Mouse (Mus musculus) heart, embryonic 14.5 days (tissue): ENCODE data around the gene Pakap. TPM values are rescaled to one million over a fixed set of nuclear protein-coding genes. Genes with fewer than 3 reads are reported as not detected.

Experiments
- ATAC-seq: fragments of 200-750 bp; cut with Nextera tagmentation; 2 replicates; pipeline ENCODE4 v1.8.0; 2017; ENCODE audit warnings: low read depth, moderate TSS enrichment; ENCODE audit not compliant: insufficient number of reproducible peaks, insufficient read depth, low FRiP score
- H3K27ac ChIP-seq, 2 experiments: fragments of 200-500 bp in 1 of 2; fragments of 300-500 bp in 1 of 2; sonication (generic) in 1 of 2; replicated peaks in 1 of 2; 2 replicates each; pipeline ENCODE4 v1.5.1; 2012 to 2014; ENCODE audit warnings: low read depth in 2 of 2, low read length in 2 of 2, control low read depth in 1 of 2, mild to moderate bottlenecking in 1 of 2, mixed read lengths in 1 of 2; ENCODE audit not compliant: control insufficient read depth in 1 of 2, insufficient read depth in 1 of 2
- H3K27me3 ChIP-seq: fragments of 300-500 bp; sonication (generic); 2 replicates; pipeline ENCODE4 v1.6.1; 2014; ENCODE audit warnings: mild to moderate bottlenecking, low read length, control low read depth; ENCODE audit not compliant: control insufficient read depth, insufficient read depth
- H3K36me3 ChIP-seq: fragments of 300-500 bp; sonication (generic); 2 replicates; pipeline ENCODE4 v1.6.1; 2014; ENCODE audit warnings: mild to moderate bottlenecking, control low read depth, low read length, mixed read lengths; ENCODE audit not compliant: control insufficient read depth, insufficient read depth
- H3K4me1 ChIP-seq, 2 experiments: fragments of 200-500 bp in 1 of 2; fragments of 300-500 bp in 1 of 2; sonication (generic) in 1 of 2; 2 replicates each; pipeline ENCODE4 v1.6.1; 2012 to 2014; ENCODE audit warnings: low read length in 2 of 2, control low read depth in 1 of 2, mixed read lengths in 1 of 2; ENCODE audit not compliant: control insufficient read depth in 2 of 2, insufficient read depth in 2 of 2
- H3K4me2 ChIP-seq: fragments of 300-500 bp; sonication (generic); 2 replicates; pipeline ENCODE4 v1.6.1; 2014; ENCODE audit warnings: mild to moderate bottlenecking, low read length
- H3K4me3 ChIP-seq, 2 experiments: fragments of 200-500 bp in 1 of 2; fragments of 300-500 bp in 1 of 2; sonication (generic) in 1 of 2; 2 replicates each; pipeline ENCODE4 v1.5.1; 2012 to 2014; ENCODE audit warnings: low read length in 2 of 2, mild to moderate bottlenecking in 2 of 2, control low read depth in 1 of 2, low read depth in 1 of 2, moderate library complexity in 1 of 2; ENCODE audit not compliant: control insufficient read depth in 1 of 2, insufficient read depth in 1 of 2
- H3K9ac ChIP-seq: fragments of 300-500 bp; sonication (generic); 2 replicates; pipeline ENCODE4 v1.6.1; 2014; ENCODE audit warnings: mild to moderate bottlenecking, low read length
- H3K9me3 ChIP-seq: fragments of 300-500 bp; sonication (generic); 2 replicates; pipeline ENCODE4 v1.6.1; 2016; ENCODE audit warnings: low read length, control low read depth; ENCODE audit not compliant: control insufficient read depth
- WGBS: fragments of 180-500 bp; shearing (Covaris S2); extraction: QIAGEN DNeasy Blood & Tissue Kit; methylation state at CpG from one replicate; pipeline ENCODE4 v1.1.7; 2014; 5-methylcytosine and 5-hydroxymethylcytosine counted together
- polyA plus RNA-seq: library from polyadenylated mRNA; unstranded; fragments of >200 nt; fragmentation: Nextera tagmentation; extraction: Ambion mirVana; gene quantifications from 2 replicates; pipeline ENCODE4 v1.2.1, GENCODE M21; 2014

The Pakap gene
- polyA plus RNA-seq, 1 experiment from 2014 or later: 59.6 TPM

DNA sequence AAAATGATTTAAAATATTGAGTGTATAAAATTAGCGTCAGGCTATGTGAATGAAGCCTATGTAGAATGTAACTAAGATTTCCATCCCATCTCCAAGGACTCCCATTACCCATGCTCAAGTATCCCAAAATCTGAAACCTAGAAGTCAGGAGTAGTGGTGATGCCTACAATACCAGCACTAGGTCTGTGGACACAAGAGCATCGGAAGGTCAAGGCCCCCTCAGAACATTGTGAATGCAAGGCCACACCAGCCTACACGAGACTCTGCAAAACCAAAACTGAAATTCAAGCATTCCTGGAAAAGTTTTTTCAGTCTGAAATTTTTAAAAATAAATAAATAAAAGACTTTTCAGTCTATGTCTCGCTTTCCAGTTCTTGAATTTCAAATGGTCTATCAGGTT, 104.6 kb downstream of the Pakap start:
- ATAC-seq: no peak
- Histone ChIP-seq H3K9me3 (no peaks in the 10 kb centered on the region), H3K4me2 (no peak overlapping the region), H3K9ac (no peak overlapping the region), H3K27ac (no peak overlapping the region), H3K4me1 (peaks cover 39 to 72% of the 10 kb centered on the region in 2 experiments), H3K27me3 (no peaks in the 10 kb centered on the region), H3K36me3 (peaks cover 7% of the 10 kb centered on the region; the same call in 1 of the 2 replicates), H3K4me3 (no peak overlapping the region)
- 79% methylated on average over 4 of the region's 4 CpGs for WGBS

- Histone ChIP-seq H3K9ac (peak overlapping the region; percentile 49; the same call in 1 of the 2 replicates), H3K4me3 (no peak overlapping the region), H3K27ac (peak overlapping the region; percentile 29 to 84), H3K27me3 (no peaks in the 10 kb centered on the region), H3K36me3 (peaks cover 11% of the 10 kb centered on the region), H3K9me3 (no peaks in the 10 kb centered on the region), H3K4me2 (peak overlapping the region; percentile 37), H3K4me1 (peaks cover 39 to 72% of the 10 kb centered on the region in 2 experiments)
- ATAC-seq: no peak
- WGBS: 19% methylated on average over 12 of the region's 12 CpGs
Observed at GRCm38 (mm10) chr4:57672996-57673906, 105.3 kb downstream of the Pakap start.

DNA sequence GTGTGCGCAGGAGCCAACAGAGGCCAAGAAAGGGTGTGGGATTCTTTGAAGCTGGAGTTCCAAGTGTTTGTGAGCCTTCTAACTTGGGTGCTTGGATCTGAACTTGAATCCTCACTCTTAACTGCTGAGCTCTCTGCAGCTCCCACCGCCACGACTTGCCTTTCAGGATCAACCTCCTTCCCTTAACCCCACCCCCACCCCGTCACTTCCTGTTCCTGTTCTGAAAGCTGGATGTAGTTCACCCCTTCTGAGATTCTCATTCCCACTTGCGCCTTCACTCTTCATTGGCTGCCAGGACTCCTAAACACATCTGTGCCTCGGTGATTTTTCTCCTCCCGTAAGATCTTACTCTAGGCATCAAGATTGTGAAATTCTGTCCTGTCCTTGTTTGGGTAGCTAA, 106.4 kb downstream of the Pakap start:
- H3K4me1 ChIP-seq: peaks cover 34 to 69% of the 10 kb centered on the region in 2 experiments
- no peak overlapping the region for H3K4me2 ChIP-seq
- no peak overlapping the region for H3K4me3 ChIP-seq
- no peaks in the 10 kb centered on the region for H3K27me3 ChIP-seq
- 68% methylated on average over 7 of the region's 7 CpGs for WGBS
- no peaks in the 10 kb centered on the region for H3K9me3 ChIP-seq
- no peak overlapping the region; the same call in 1 of the 2 replicates for H3K9ac ChIP-seq
- H3K27ac ChIP-seq: peak overlapping the region; percentile 73 to 84
- peaks cover 22% of the 10 kb centered on the region for H3K36me3 ChIP-seq
- no peak for ATAC-seq

GRCm38 (mm10) chr4:57675387-57675786, 107.4 kb downstream of the Pakap start:
- H3K4me2 ChIP-seq: peak overlapping the region; percentile 49
- peaks cover 26 to 58% of the 10 kb centered on the region in 2 experiments for H3K4me1 ChIP-seq
- peak; percentile 67 for ATAC-seq
- no peaks in the 10 kb centered on the region for H3K27me3 ChIP-seq
- 0 out of 4 replicates have a peak overlapping the region, but pooled peaks of 1 of the 2 experiments have one; percentile 9 for H3K4me3 ChIP-seq
- no peaks in the 10 kb centered on the region for H3K9me3 ChIP-seq
- peak overlapping the region; percentile 73 to 84 for H3K27ac ChIP-seq
- WGBS: 5% methylated on average over 13 of the region's 13 CpGs
- peak overlapping the region; percentile 26; the same call in 1 of the 2 replicates for H3K9ac ChIP-seq
- H3K36me3 ChIP-seq: peaks cover 28% of the 10 kb centered on the region

DNA sequence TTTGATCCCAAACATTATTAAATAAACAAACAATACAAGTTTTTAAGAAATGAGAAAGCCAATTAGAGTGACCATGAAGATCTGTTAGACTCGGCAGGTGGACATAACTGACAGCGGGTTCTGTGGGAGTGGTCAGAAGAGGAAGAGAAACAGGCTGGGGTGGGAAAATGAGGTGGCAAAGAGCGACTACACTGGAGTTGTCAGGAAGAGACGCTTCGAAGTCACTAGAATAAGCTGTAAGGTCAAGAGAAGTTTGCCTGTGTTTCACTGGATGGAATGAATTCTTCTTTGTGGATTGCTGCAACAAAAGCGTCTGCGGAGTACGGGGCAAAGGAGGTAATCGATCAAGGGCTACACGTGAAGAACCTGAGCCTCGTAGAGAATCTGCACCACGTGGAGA, 109.9 kb downstream of the Pakap start:
- peaks cover 29 to 53% of the 10 kb centered on the region in 2 experiments for H3K4me1 ChIP-seq
- 80% methylated on average over 12 of the region's 12 CpGs for WGBS
- no peak for ATAC-seq
- no peak overlapping the region for H3K4me3 ChIP-seq
- no peak overlapping the region for H3K4me2 ChIP-seq
- no peaks in the 10 kb centered on the region for H3K27me3 ChIP-seq
- H3K9me3 ChIP-seq: no peaks in the 10 kb centered on the region
- peaks cover 34% of the 10 kb centered on the region for H3K36me3 ChIP-seq
- no peak overlapping the region for H3K9ac ChIP-seq
- no peak overlapping the region for H3K27ac ChIP-seq

DNA sequence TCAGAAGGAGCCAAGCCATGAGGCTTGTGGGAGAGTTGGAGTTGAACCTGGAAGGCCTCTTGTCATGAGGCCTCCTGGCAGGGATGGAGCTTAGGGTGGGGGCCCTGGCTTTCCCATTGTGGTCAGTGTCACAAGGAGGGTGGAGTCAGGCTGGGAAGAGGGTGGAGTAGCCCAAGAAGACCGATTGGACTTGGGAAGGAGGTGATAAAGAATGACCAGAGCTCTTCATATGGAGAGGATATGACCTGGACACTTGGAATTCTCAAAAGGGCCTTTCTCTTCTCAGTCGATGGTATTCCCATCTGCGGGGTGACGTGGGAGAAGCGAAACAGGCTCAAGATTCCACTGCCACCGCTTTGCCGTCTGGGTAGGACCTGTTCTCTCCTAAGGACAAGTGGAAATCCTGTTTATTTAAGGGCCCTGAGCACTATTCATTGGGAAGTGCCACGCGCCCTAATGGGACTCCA, 111.0 kb downstream of the Pakap start:
- H3K27me3 ChIP-seq: no peaks in the 10 kb centered on the region
- no peak overlapping the region for H3K27ac ChIP-seq
- ATAC-seq: no peak
- no peak overlapping the region for H3K4me3 ChIP-seq
- H3K9me3 ChIP-seq: no peaks in the 10 kb centered on the region
- H3K9ac ChIP-seq: no peak overlapping the region
- H3K4me1 ChIP-seq: peaks cover 28 to 54% of the 10 kb centered on the region in 2 experiments
- WGBS: 66% methylated on average over 9 of the region's 9 CpGs
- peaks cover 34% of the 10 kb centered on the region for H3K36me3 ChIP-seq
- no peak overlapping the region for H3K4me2 ChIP-seq

DNA sequence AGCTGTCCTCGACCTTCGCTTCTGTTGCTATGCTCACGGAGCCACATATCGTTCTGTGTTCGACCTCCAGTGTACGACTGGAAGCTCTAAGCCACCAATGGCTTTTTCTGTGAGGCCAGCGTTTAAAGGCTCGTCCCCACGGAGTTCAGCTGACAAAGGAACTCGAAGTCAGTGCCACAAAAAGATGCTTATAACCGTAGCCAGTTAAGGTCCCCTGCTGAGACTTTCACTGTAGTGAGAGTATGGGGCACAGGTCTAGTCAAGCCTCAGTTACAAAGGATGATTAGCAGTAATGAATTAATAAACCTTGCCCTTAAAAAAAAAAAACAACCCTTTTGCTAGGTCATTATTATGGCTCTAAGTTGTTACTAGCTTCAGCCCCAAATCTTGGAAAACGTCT, 112.2 kb downstream of the Pakap start:
- Histone ChIP-seq H3K9ac (no peak overlapping the region), H3K36me3 (peaks cover 34% of the 10 kb centered on the region), H3K27ac (no peak overlapping the region), H3K4me1 (peaks cover 23 to 54% of the 10 kb centered on the region in 2 experiments), H3K4me2 (no peak overlapping the region), H3K4me3 (no peak overlapping the region), H3K9me3 (no peaks in the 10 kb centered on the region), H3K27me3 (no peaks in the 10 kb centered on the region)
- WGBS: 88% methylated on average over 12 of the region's 12 CpGs
- no peak for ATAC-seq
